Mouse (Mus musculus): ENCODE results near the gene Mettl7b. TPM values are rescaled to one million over a fixed set of nuclear protein-coding genes. Genes with fewer than 3 reads are reported as not detected.
A peak's percentile ranks its signal among the peaks of the same experiment; 100 is the strongest.

Mettl7b gene
- polyA plus RNA-seq, 1 experiment from 2014 or later, result 12.0 TPM

- no peaks in the 10 kb centered on the region for H3K9me3 ChIP-seq
- WGBS, result 16% methylated on average over 5 of the region's 5 CpGs
- ATAC-seq, result no peak
- no peak overlapping the region for H3K9ac ChIP-seq
- peaks cover 21% of the 10 kb centered on the region for H3K4me1 ChIP-seq (replicated peaks)
- H3K36me3 ChIP-seq, result peaks cover 29% of the 10 kb centered on the region
- no peak overlapping the region for H3K27ac ChIP-seq
- no peaks in the 10 kb centered on the region for H3K27me3 ChIP-seq (replicated peaks)
- no peak overlapping the region for H3K4me2 ChIP-seq (replicated peaks)
- no peak overlapping the region for H3K4me3 ChIP-seq (replicated peaks)
Observed at GRCm38 (mm10) chr10:128913219-128913618, 47.6 kb downstream of the Mettl7b start.

- no peak overlapping the region for H3K4me2 ChIP-seq (replicated peaks)
- WGBS, result 64% methylated on average over 4 of the region's 4 CpGs
- no peaks in the 10 kb centered on the region for H3K9me3 ChIP-seq
- no peak overlapping the region for H3K4me3 ChIP-seq (replicated peaks)
- peaks cover 21% of the 10 kb centered on the region for H3K4me1 ChIP-seq (replicated peaks)
- ATAC-seq, result no peak
- H3K27me3 ChIP-seq (replicated peaks), result no peaks in the 10 kb centered on the region
- no peak overlapping the region for H3K9ac ChIP-seq
- peaks cover 26% of the 10 kb centered on the region for H3K36me3 ChIP-seq
- 0 out of 2 replicates have a peak overlapping the region, but pooled peaks have one; percentile 22 for H3K27ac ChIP-seq
Observed at GRCm38 (mm10) chr10:128912791-128913190, 48.0 kb downstream of the Mettl7b start.

GRCm38 (mm10) chr10:128912268-128912667 lies 48.5 kb downstream of the Mettl7b start:
- H3K9me3 ChIP-seq, result no peaks in the 10 kb centered on the region
- peaks cover 21% of the 10 kb centered on the region for H3K36me3 ChIP-seq
- peaks cover 21% of the 10 kb centered on the region for H3K4me1 ChIP-seq (replicated peaks)
- WGBS, result 94% methylated on average over 4 of the region's 4 CpGs
- H3K4me3 ChIP-seq (replicated peaks), result no peak overlapping the region
- ATAC-seq, result no peak
- H3K27me3 ChIP-seq (replicated peaks), result no peaks in the 10 kb centered on the region
- no peak overlapping the region for H3K9ac ChIP-seq
- H3K4me2 ChIP-seq (replicated peaks), result no peak overlapping the region
- H3K27ac ChIP-seq, result no peak overlapping the region

DNA sequence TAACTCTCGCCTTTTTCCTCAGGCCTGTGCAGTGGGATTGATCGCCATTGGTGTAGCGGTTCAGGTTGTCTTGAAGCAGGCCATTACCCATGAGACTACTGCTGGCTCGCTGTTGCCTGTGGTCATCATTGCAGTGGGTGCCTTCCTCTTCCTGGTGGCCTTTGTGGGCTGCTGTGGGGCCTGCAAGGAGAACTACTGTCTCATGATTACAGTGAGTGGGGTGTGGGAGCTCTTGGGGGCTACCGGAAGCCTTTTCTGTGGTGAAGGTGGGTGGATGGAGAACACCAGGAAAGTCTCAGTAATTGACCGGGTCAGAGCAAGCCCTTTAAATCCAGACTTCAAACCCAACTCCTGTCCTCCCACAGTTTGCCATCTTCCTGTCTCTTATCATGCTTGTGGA lies 49.4 kb downstream of the Mettl7b start:
- H3K4me3 ChIP-seq (replicated peaks), result peak overlapping the region; percentile 75

GRCm38 (mm10) chr10:128910066-128910841 lies 50.5 kb downstream of the Mettl7b start:
- Histone ChIP-seq H3K9ac (peak overlapping the region; percentile 90), H3K4me3 (replicated peaks) (peak overlapping the region; percentile 75), H3K36me3 (peaks cover 12% of the 10 kb centered on the region), H3K27me3 (replicated peaks) (no peaks in the 10 kb centered on the region), H3K9me3 (no peaks in the 10 kb centered on the region), H3K4me1 (replicated peaks) (peaks cover 21% of the 10 kb centered on the region), H3K27ac (peak overlapping the region; percentile 92), H3K4me2 (replicated peaks) (peak overlapping the region; percentile 84)
- WGBS, result under 1% methylated on average over 66 of the region's 66 CpGs
- ATAC-seq, result peak; percentile 58

More for the DNA sequence above, 49.4 kb downstream of the Mettl7b start:
- H3K9me3 ChIP-seq, result no peaks in the 10 kb centered on the region
- 0 out of 2 replicates have a peak overlapping the region, but pooled peaks have one; percentile 90 for H3K9ac ChIP-seq
- 89% methylated on average over 6 of the region's 6 CpGs for WGBS
- peaks cover 21% of the 10 kb centered on the region for H3K4me1 ChIP-seq (replicated peaks)
- H3K27me3 ChIP-seq (replicated peaks), result no peaks in the 10 kb centered on the region
- H3K27ac ChIP-seq, result no peak overlapping the region
- no peak for ATAC-seq
- H3K4me2 ChIP-seq (replicated peaks), result peak overlapping the region; percentile 84
- peaks cover 14% of the 10 kb centered on the region for H3K36me3 ChIP-seq

DNA sequence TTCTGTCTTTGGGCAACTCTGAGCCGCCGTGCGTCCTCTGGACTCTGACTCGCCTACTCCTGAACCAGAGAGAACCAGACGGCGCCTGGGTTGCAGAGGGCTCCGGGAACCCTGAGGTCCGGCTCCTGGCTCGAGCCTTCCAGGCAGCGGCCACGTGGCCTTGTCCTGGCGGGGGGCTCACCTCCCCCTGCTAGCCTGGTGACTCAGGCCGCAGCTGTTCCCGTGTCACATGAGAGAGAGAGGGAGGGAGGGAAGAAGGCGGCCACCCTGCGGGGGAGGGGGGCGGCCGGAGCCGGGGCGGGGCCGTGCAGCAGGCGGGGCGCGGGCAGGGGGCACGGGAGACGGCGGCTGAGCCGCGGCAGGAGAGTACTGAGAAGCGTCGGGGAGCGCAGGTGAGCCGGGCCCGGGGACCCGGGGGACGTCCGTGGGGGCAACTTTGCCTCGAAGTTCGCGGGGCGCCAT lies 51.2 kb downstream of the Mettl7b start:
- Histone ChIP-seq H3K27me3 (replicated peaks) (no peaks in the 10 kb centered on the region), H3K4me2 (replicated peaks) (peak overlapping the region; percentile 84), H3K36me3 (peaks cover 11% of the 10 kb centered on the region), H3K9ac (peak overlapping the region; percentile 90), H3K9me3 (no peaks in the 10 kb centered on the region), H3K4me3 (replicated peaks) (peak overlapping the region; percentile 75), H3K4me1 (replicated peaks) (peaks cover 21% of the 10 kb centered on the region), H3K27ac (peak overlapping the region; percentile 92)
- ATAC-seq, result peak; percentile 88
- 1% methylated on average over 38 of the region's 41 CpGs for WGBS

GRCm38 (mm10) chr10:128908778-128909448 lies 51.9 kb downstream of the Mettl7b start:
- Histone ChIP-seq H3K9me3 (no peaks in the 10 kb centered on the region), H3K4me2 (replicated peaks) (peak overlapping the region; percentile 84), H3K4me3 (replicated peaks) (peak overlapping the region; percentile 75), H3K36me3 (peaks cover 6% of the 10 kb centered on the region), H3K27me3 (replicated peaks) (no peaks in the 10 kb centered on the region), H3K27ac (peak overlapping the region; percentile 92), H3K4me1 (replicated peaks) (peaks cover 21% of the 10 kb centered on the region), H3K9ac (peak overlapping the region; percentile 90)
- WGBS, result 47% methylated on average over 13 of the region's 13 CpGs
- ATAC-seq, result peak; percentile 56

Other genes with a start within 250 kb of the Mettl7b start
- gene Dgka, start 216.1 kb downstream of the Mettl7b start, polyA plus RNA-seq (2015; fragmentation: Nextera tagmentation; extraction: Ambion mirVana), result 7.1 and 7.4 TPM in 2 replicates
- gene Pym1, start 213.1 kb downstream of the Mettl7b start, polyA plus RNA-seq (2015; fragmentation: Nextera tagmentation; extraction: Ambion mirVana), result 32.9 and 34.1 TPM in 2 replicates
- gene Mmp19, start 170.1 kb downstream of the Mettl7b start, polyA plus RNA-seq (2015; fragmentation: Nextera tagmentation; extraction: Ambion mirVana), result 0.60 and 1.0 TPM in 2 replicates
- 44.6 and 47.6 TPM in 2 replicates for gene Dnajc14, start 156.9 kb downstream of the Mettl7b start, polyA plus RNA-seq (2015; fragmentation: Nextera tagmentation; extraction: Ambion mirVana)
- 11.2 and 12.7 TPM in 2 replicates for gene Tmem198b, start 156.6 kb downstream of the Mettl7b start, polyA plus RNA-seq (2015; fragmentation: Nextera tagmentation; extraction: Ambion mirVana)
- gene Sarnp, start 143.7 kb downstream of the Mettl7b start, polyA plus RNA-seq (2015; fragmentation: Nextera tagmentation; extraction: Ambion mirVana), result 186 and 201 TPM in 2 replicates
- gene Ormdl2, start 139.3 kb downstream of the Mettl7b start, polyA plus RNA-seq (2015; fragmentation: Nextera tagmentation; extraction: Ambion mirVana), result 101 and 116 TPM in 2 replicates
- 3.5 and 3.9 TPM in 2 replicates for gene Gdf11, start 69.3 kb downstream of the Mettl7b start, polyA plus RNA-seq (2015; fragmentation: Nextera tagmentation; extraction: Ambion mirVana)
- gene Cd63, start 60.0 kb downstream of the Mettl7b start, polyA plus RNA-seq (2015; fragmentation: Nextera tagmentation; extraction: Ambion mirVana), result 708 and 725 TPM in 2 replicates
- 11.7 and 12.0 TPM in 2 replicates for gene Rdh5, start 38.1 kb downstream of the Mettl7b start, polyA plus RNA-seq (2015; fragmentation: Nextera tagmentation; extraction: Ambion mirVana)
- gene Bloc1s1, start 37.0 kb downstream of the Mettl7b start, polyA plus RNA-seq (2015; fragmentation: Nextera tagmentation; extraction: Ambion mirVana), result 194 and 203 TPM in 2 replicates
- gene Itga7, start 27.2 kb downstream of the Mettl7b start, polyA plus RNA-seq (2015; fragmentation: Nextera tagmentation; extraction: Ambion mirVana), result 2.9 and 3.8 TPM in 2 replicates
- not detected in 2 replicates for gene Olfr9, start 28.4 kb upstream of the Mettl7b start, polyA plus RNA-seq (2015; fragmentation: Nextera tagmentation; extraction: Ambion mirVana)
- not detected in 2 replicates for gene Olfr763, start 49.8 kb upstream of the Mettl7b start, polyA plus RNA-seq (2015; fragmentation: Nextera tagmentation; extraction: Ambion mirVana)
- not detected in 2 replicates for gene Olfr764-ps1, start 78.9 kb upstream of the Mettl7b start, polyA plus RNA-seq (2015; fragmentation: Nextera tagmentation; extraction: Ambion mirVana)
- not detected in 2 replicates for gene Olfr765, start 89.0 kb upstream of the Mettl7b start, polyA plus RNA-seq (2015; fragmentation: Nextera tagmentation; extraction: Ambion mirVana)
- gene Olfr766-ps1, start 108.0 kb upstream of the Mettl7b start, polyA plus RNA-seq (2015; fragmentation: Nextera tagmentation; extraction: Ambion mirVana), result not detected in 2 replicates
- gene Olfr767, start 121.9 kb upstream of the Mettl7b start, polyA plus RNA-seq (2015; fragmentation: Nextera tagmentation; extraction: Ambion mirVana), result not detected in 2 replicates
- gene Olfr768, start 138.4 kb upstream of the Mettl7b start, polyA plus RNA-seq (2015; fragmentation: Nextera tagmentation; extraction: Ambion mirVana), result not detected in 2 replicates
- gene Olfr769, start 156.9 kb upstream of the Mettl7b start, polyA plus RNA-seq (2015; fragmentation: Nextera tagmentation; extraction: Ambion mirVana), result not detected in 2 replicates
- not detected in 2 replicates for gene Olfr770, start 178.0 kb upstream of the Mettl7b start, polyA plus RNA-seq (2015; fragmentation: Nextera tagmentation; extraction: Ambion mirVana)
- not detected in 2 replicates for gene Olfr771, start 203.8 kb upstream of the Mettl7b start, polyA plus RNA-seq (2015; fragmentation: Nextera tagmentation; extraction: Ambion mirVana)
- not detected in 2 replicates for gene Olfr772, start 216.9 kb upstream of the Mettl7b start, polyA plus RNA-seq (2015; fragmentation: Nextera tagmentation; extraction: Ambion mirVana)
- not detected in 2 replicates for gene Olfr773, start 226.4 kb upstream of the Mettl7b start, polyA plus RNA-seq (2015; fragmentation: Nextera tagmentation; extraction: Ambion mirVana)

Measured in intestine, embryonic 15.5 days (tissue).